9 mouse cellular contexts compared by ENCODE assay signal in the genomic region with DNA sequence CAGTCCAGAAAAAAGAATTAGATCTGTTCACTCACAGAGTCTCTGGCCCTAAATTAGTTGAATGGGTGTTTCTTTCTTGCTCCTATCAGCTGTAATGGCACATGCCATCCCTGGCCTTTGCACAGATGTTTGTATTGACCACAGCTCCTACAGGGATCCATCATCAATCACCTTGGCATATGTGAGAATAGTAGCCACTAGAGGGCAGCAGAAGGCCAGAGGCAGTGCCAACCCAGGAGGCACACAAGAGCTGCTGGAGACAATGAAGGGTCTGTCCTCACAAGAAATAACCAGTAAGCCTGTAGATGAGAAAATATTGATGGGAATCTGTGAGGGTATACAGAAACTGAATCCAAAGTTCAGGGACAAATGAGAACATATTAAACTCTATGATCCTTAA. TPM values are rescaled to one million over a fixed set of nuclear protein-coding genes. Genes with fewer than 3 reads are reported as not detected.
A peak's percentile ranks its signal among the peaks of the same experiment; 100 is the strongest.
DNase-seq lines count a peak whose midpoint lies in the region; ATAC-seq and TF ChIP-seq lines count a peak whose summit lies in the region.
"Had no signal": no experiment of that assay in that cellular context is flagged by ENCODE, and none has a peak within 500 bp of the region (broad histone marks: within the 10 kb centered on the region; RNA-seq: fewer than 3 reads in every experiment).

No protein-coding gene starts in this region.

- H3K9ac ChIP-seq in heart, embryonic 12.5 days = no peak overlapping the region
- H3K9ac ChIP-seq: lung, embryonic 15.5 days had no signal

- no peaks in the 10 kb centered on the region for H3K27me3 ChIP-seq in heart, embryonic 12.5 days (replicated peaks)
- H3K27me3 ChIP-seq in spleen, adult 2 months (ENCODE audit: control insufficient read depth, insufficient read depth, low read length) = no peaks in the 10 kb centered on the region
- H3K27me3 ChIP-seq: lung, embryonic 15.5 days had no signal

- peak; percentile 84; the same call in 1 of the 2 replicates for TF ChIP-seq CTCF in spleen, adult 2 months (IDR thresholded peaks at IDR 0.05; ENCODE audit: extremely low read depth, insufficient read depth, insufficient read length, insufficient replicate concordance)

- DNase-seq in heart, adult 8-10 months (ENCODE audit: low spot score) = peak; percentile 48
- peak; percentile 46 to 52 for DNase-seq in adrenal gland, adult 18-20 months (ENCODE audit: low spot score in 2 of 2)
- peak; percentile 84 for DNase-seq in embryo, embryonic 10.5 days (ENCODE audit: low spot score)
- DNase-seq in heart, postnatal 36 days = peak; percentile 36 to 39
- DNase-seq in layer of hippocampus, adult 9-10 months (ENCODE audit: low spot score) = peak; percentile 71
- DNase-seq in spleen, adult 2 months (ENCODE audit: low read depth in 1 of 2, low spot score in 2 of 2) = peak; percentile 35 to 66

- intact Hi-C loops in heart, postnatal 36 days (cut with DNase I) = loop anchor here (1.0 to 2.0 kb wide), 2 partner anchors 227 to 613 kb away; no protein-coding TSS in a partner anchor

- no peak overlapping the region for H3K4me2 ChIP-seq in heart, embryonic 12.5 days
- H3K4me2 ChIP-seq: lung, embryonic 15.5 days had no signal

- no peaks in the 10 kb centered on the region for H3K9me3 ChIP-seq in heart, embryonic 12.5 days (replicated peaks)
- H3K9me3 ChIP-seq: lung, embryonic 15.5 days had no signal

- no peak overlapping the region for H3K27ac ChIP-seq in heart, embryonic 12.5 days (ENCODE audit: poor library complexity, severe bottlenecking)
- no peak overlapping the region for H3K27ac ChIP-seq in spleen, adult 2 months (ENCODE audit: insufficient read depth, low read length)
- H3K27ac ChIP-seq: lung, embryonic 15.5 days had no signal

- H3K36me3 ChIP-seq in heart, embryonic 12.5 days = no peaks in the 10 kb centered on the region
- H3K36me3 ChIP-seq in spleen, adult 2 months (ENCODE audit: control insufficient read depth, insufficient read depth, low read length) = no peaks in the 10 kb centered on the region
- H3K36me3 ChIP-seq: lung, embryonic 15.5 days had no signal

- TF ChIP-seq POLR2A in spleen, adult 2 months (IDR thresholded peaks at IDR 0.05; ENCODE audit: low read depth, low read length) = no peak

- no peak overlapping the region for H3K4me3 ChIP-seq in heart, embryonic 12.5 days
- H3K4me3 ChIP-seq in spleen, adult 2 months (ENCODE audit: extremely low read depth, insufficient read depth, insufficient read length) = no peak overlapping the region
- H3K4me3 ChIP-seq: lung, embryonic 15.5 days had no signal

- H3K4me1 ChIP-seq in heart, embryonic 12.5 days (replicated peaks) = no peaks in the 10 kb centered on the region
- H3K4me1 ChIP-seq in spleen, adult 2 months (ENCODE audit: control insufficient read depth, insufficient read depth, insufficient read length) = no peaks in the 10 kb centered on the region; the same call in 1 of the 2 replicates
- H3K4me1 ChIP-seq: lung, embryonic 15.5 days had no signal

- no peak for ATAC-seq in heart, embryonic 12.5 days (ENCODE audit: insufficient number of reproducible peaks, low FRiP score)
- ATAC-seq in megakaryocyte-erythroid progenitor cell, adult 5-6 weeks (replicated peaks; ENCODE audit: low FRiP score, low TSS enrichment, poor library complexity, severe bottlenecking) = peak; percentile 94

RNA-seq across cellular contexts. Expression of gene Ermn, which starts 2.7 kb away (rescaled TPM):
- not detected for total RNA-seq in heart, adult 8-10 months (2022)
- not detected in 2 replicates for polyA plus RNA-seq in heart, embryonic 12.5 days (2016; fragmentation: Nextera tagmentation; extraction: Ambion mirVana)
- not detected for total RNA-seq in adrenal gland, adult 18-20 months (2021)
- total RNA-seq in heart, postnatal 36 days (2021) = not detected
- total RNA-seq in megakaryocyte-erythroid progenitor cell, adult 5-6 weeks (2014; fragmentation: Nextera tagmentation) = not detected in 2 replicates
- total RNA-seq in megakaryocyte-erythroid progenitor cell, adult 5-6 weeks (2017) = not detected in 2 replicates
- polyA plus RNA-seq in spleen, adult 2 months (2012; rRNA removed) = not detected in 2 replicates
- polyA plus RNA-seq: lung, embryonic 15.5 days had no signal

RNA-seq across cellular contexts. Expression of gene Galnt5, which starts 57.7 kb away (rescaled TPM):
- under 1 TPM; 0.05 to 0.13 (median 0.07) TPM for total RNA-seq in heart, adult 8-10 months (2022)
- polyA plus RNA-seq in heart, embryonic 12.5 days (2016; fragmentation: Nextera tagmentation; extraction: Ambion mirVana) = 0.58 and 0.66 TPM in 2 replicates
- under 1 TPM in 1 of 2 experiments, not detected in 1; 0.06 TPM for total RNA-seq in adrenal gland, adult 18-20 months (2021)
- under 1 TPM in 1 of 2 experiments, not detected in 1; 0.08 TPM for total RNA-seq in heart, postnatal 36 days (2021)
- 0.42 TPM in 1 of 2 replicates, not detected in the other for total RNA-seq in megakaryocyte-erythroid progenitor cell, adult 5-6 weeks (2014; fragmentation: Nextera tagmentation)
- 0.11 TPM in 1 of 2 replicates, not detected in the other for total RNA-seq in megakaryocyte-erythroid progenitor cell, adult 5-6 weeks (2017)
- polyA plus RNA-seq in spleen, adult 2 months (2012; rRNA removed) = 0.02 TPM in 1 of 2 replicates, not detected in the other
